In the genomic region with DNA sequence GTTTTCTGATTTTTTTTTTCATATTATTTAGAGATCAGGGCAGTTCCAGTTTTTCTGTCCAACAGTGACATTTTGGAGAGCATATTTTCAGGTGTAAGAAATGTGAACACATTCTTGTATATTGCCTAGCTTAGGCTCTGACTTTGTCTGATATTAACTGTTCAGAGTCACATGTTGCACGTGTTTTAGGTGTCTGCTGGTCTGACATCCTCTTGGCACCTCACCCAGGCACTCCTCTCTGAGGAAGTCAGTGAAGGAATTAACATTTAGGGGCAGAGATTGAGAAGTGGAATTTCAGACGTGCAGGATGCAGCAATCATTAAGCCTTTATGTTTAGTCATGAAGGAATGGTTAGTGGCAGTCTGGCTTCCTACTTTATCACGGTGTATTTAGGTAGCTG, we compare ENCODE assay signal across 9 mouse cellular contexts. TPM values are rescaled to one million over a fixed set of nuclear protein-coding genes. Genes with fewer than 3 reads are reported as not detected.
DNase-seq lines count a peak whose midpoint lies in the region; ATAC-seq and TF ChIP-seq lines count a peak whose summit lies in the region.
"Had no signal": no experiment of that assay in that cellular context is flagged by ENCODE, and none has a peak within 500 bp of the region (broad histone marks: within the 10 kb centered on the region; RNA-seq: fewer than 3 reads in every experiment).

No protein-coding gene starts in this region.

- H3K27me3 ChIP-seq in lung, embryonic 15.5 days: no peaks in the 10 kb centered on the region
- no peaks in the 10 kb centered on the region for H3K27me3 ChIP-seq in embryonic facial prominence, embryonic 14.5 days (replicated peaks; ENCODE audit: control insufficient read depth, insufficient read depth, low read length)
- no peaks in the 10 kb centered on the region for H3K27me3 ChIP-seq in intestine, postnatal 0 days (replicated peaks; ENCODE audit: control insufficient read depth, insufficient read depth, low read length)
- H3K27me3 ChIP-seq in neural tube, embryonic 14.5 days (ENCODE audit: control insufficient read depth, insufficient read depth, low read length): no peaks in the 10 kb centered on the region

- TF ChIP-seq CTCF in intestine, postnatal 0 days (IDR thresholded peaks at IDR 0.05; ENCODE audit: low read depth): no peak

- peaks cover 20% of the 10 kb centered on the region for H3K36me3 ChIP-seq in lung, embryonic 15.5 days
- peaks cover 20% of the 10 kb centered on the region for H3K36me3 ChIP-seq in embryonic facial prominence, embryonic 14.5 days (ENCODE audit: control insufficient read depth, insufficient read depth, low read length)
- peaks cover 13% of the 10 kb centered on the region for H3K36me3 ChIP-seq in intestine, postnatal 0 days (ENCODE audit: control insufficient read depth, insufficient read depth)
- peaks cover 6% of the 10 kb centered on the region; the same call in 1 of the 2 replicates for H3K36me3 ChIP-seq in neural tube, embryonic 14.5 days (ENCODE audit: control insufficient read depth, insufficient read depth, low read length)

- H3K4me1 ChIP-seq in lung, embryonic 15.5 days: peaks cover 6% of the 10 kb centered on the region; the same call in 1 of the 2 replicates
- H3K4me1 ChIP-seq in embryonic facial prominence, embryonic 14.5 days (ENCODE audit: control insufficient read depth, insufficient read depth, low read length): peaks cover 6% of the 10 kb centered on the region; the same call in 1 of the 2 replicates
- H3K4me1 ChIP-seq in intestine, postnatal 0 days (replicated peaks; ENCODE audit: control insufficient read depth, insufficient read depth, low read length): no peaks in the 10 kb centered on the region; the same call in 1 of the 2 replicates
- 0 out of 2 replicates have a peak, but pooled peaks cover 8% of the 10 kb centered on the region for H3K4me1 ChIP-seq in neural tube, embryonic 14.5 days (ENCODE audit: control insufficient read depth, insufficient read depth, low read length)

- no peak overlapping the region for H3K9ac ChIP-seq in lung, embryonic 15.5 days
- no peak overlapping the region for H3K9ac ChIP-seq in embryonic facial prominence, embryonic 14.5 days (ENCODE audit: low read depth, low read length)
- no peak overlapping the region for H3K9ac ChIP-seq in intestine, postnatal 0 days (ENCODE audit: low read depth, low read length)
- H3K9ac ChIP-seq in neural tube, embryonic 14.5 days (replicated peaks; ENCODE audit: low read depth, low read length): no peak overlapping the region

- H3K4me3 ChIP-seq in lung, embryonic 15.5 days: peak overlapping the region; percentile 67; the same call in 1 of the 2 replicates
- peak overlapping the region; percentile 78 for H3K4me3 ChIP-seq in embryonic facial prominence, embryonic 14.5 days (ENCODE audit: low read depth, low read length)
- H3K4me3 ChIP-seq in intestine, postnatal 0 days (ENCODE audit: low read depth, low read length): no peak overlapping the region
- H3K4me3 ChIP-seq in neural tube, embryonic 14.5 days (ENCODE audit: low read depth, low read length): peak overlapping the region; percentile 88; the same call in 1 of the 2 replicates

- no peak for DNase-seq in lung, postnatal 25 days (ENCODE audit: low spot score)
- DNase-seq in embryonic facial prominence, embryonic 14.5 days (ENCODE audit: low spot score): no peak
- DNase-seq in left cerebral cortex, adult 18-20 months (ENCODE audit: low spot score in 2 of 2): no peak
- no peak for DNase-seq in frontal cortex, postnatal 25 days (ENCODE audit: low spot score in 2 of 2)
- no peak for DNase-seq in embryo, embryonic 10 days (ENCODE audit: low spot score)
- DNase-seq: left cerebral cortex, postnatal 4 days had no signal

- H3K4me2 ChIP-seq in lung, embryonic 15.5 days: peak overlapping the region; percentile 57
- H3K4me2 ChIP-seq in embryonic facial prominence, embryonic 14.5 days (ENCODE audit: low read depth, low read length): peak overlapping the region; percentile 65
- peak overlapping the region; percentile 67; the same call in 1 of the 2 replicates for H3K4me2 ChIP-seq in intestine, postnatal 0 days (replicated peaks; ENCODE audit: low read depth)
- H3K4me2 ChIP-seq in neural tube, embryonic 14.5 days (ENCODE audit: low read depth, low read length): peak overlapping the region; percentile 11; the same call in 1 of the 2 replicates

- H3K27ac ChIP-seq in lung, embryonic 15.5 days: no peak overlapping the region
- no peak overlapping the region for H3K27ac ChIP-seq in embryonic facial prominence, embryonic 14.5 days (replicated peaks; ENCODE audit: low read depth, low read length)
- no peak overlapping the region for H3K27ac ChIP-seq in intestine, postnatal 0 days (ENCODE audit: low read depth, low read length)
- no peak overlapping the region for H3K27ac ChIP-seq in neural tube, embryonic 14.5 days (ENCODE audit: low read depth, low read length)

- no peaks in the 10 kb centered on the region for H3K9me3 ChIP-seq in lung, embryonic 15.5 days
- no peaks in the 10 kb centered on the region for H3K9me3 ChIP-seq in embryonic facial prominence, embryonic 14.5 days (ENCODE audit: control insufficient read depth, low read length)
- H3K9me3 ChIP-seq in intestine, postnatal 0 days (ENCODE audit: control insufficient read depth): no peaks in the 10 kb centered on the region
- no peaks in the 10 kb centered on the region for H3K9me3 ChIP-seq in neural tube, embryonic 14.5 days (ENCODE audit: control insufficient read depth, low read length)

- ATAC-seq in lung, embryonic 15.5 days (ENCODE audit: borderline replicate concordance, extremely low read depth, low FRiP score, low TSS enrichment): no peak
- ATAC-seq in embryonic facial prominence, embryonic 14.5 days (ENCODE audit: low read depth): no peak
- no peak for ATAC-seq in intestine, postnatal 0 days
- ATAC-seq in neural tube, embryonic 14.5 days (ENCODE audit: low read depth): no peak

- 39% methylated on average over 3 of the region's 3 CpGs for WGBS in lung, embryonic 15.5 days
- 59% methylated on average over 3 of the region's 3 CpGs for WGBS in embryonic facial prominence, embryonic 14.5 days
- 31% methylated on average over 3 of the region's 3 CpGs for WGBS in intestine, postnatal 0 days
- WGBS in neural tube, embryonic 14.5 days: 69% methylated on average over 3 of the region's 3 CpGs

RNA-seq across cellular contexts. Expression of a gene that starts 22.8 kb away (rescaled TPM):
- 54.8 and 57.2 TPM in 2 replicates for polyA plus RNA-seq in lung, embryonic 15.5 days (2015; fragmentation: Nextera tagmentation; extraction: Ambion mirVana)
- polyA plus RNA-seq in embryonic facial prominence, embryonic 14.5 days (2014; fragmentation: Nextera tagmentation; extraction: Ambion mirVana): 41.8 and 43.4 TPM in 2 replicates
- polyA plus RNA-seq in intestine, postnatal 0 days (2015; fragmentation: Nextera tagmentation; extraction: Ambion mirVana): 13.0 and 13.8 TPM in 2 replicates
- 57.1 and 58.7 TPM in 2 replicates for polyA plus RNA-seq in neural tube, embryonic 14.5 days (2014; fragmentation: Nextera tagmentation; extraction: Ambion mirVana)
- 10 to 100 TPM; 15.8 to 17.1 TPM for total RNA-seq in left cerebral cortex, adult 18-20 months (2021)

RNA-seq across cellular contexts. Expression of a gene that starts 23.0 kb away (rescaled TPM):
- 14.7 and 15.5 TPM in 2 replicates for polyA plus RNA-seq in lung, embryonic 15.5 days (2015; fragmentation: Nextera tagmentation; extraction: Ambion mirVana)
- 18.1 and 19.3 TPM in 2 replicates for polyA plus RNA-seq in embryonic facial prominence, embryonic 14.5 days (2014; fragmentation: Nextera tagmentation; extraction: Ambion mirVana)
- polyA plus RNA-seq in intestine, postnatal 0 days (2015; fragmentation: Nextera tagmentation; extraction: Ambion mirVana): 11.3 TPM in 2 replicates
- polyA plus RNA-seq in neural tube, embryonic 14.5 days (2014; fragmentation: Nextera tagmentation; extraction: Ambion mirVana): 20.6 and 22.4 TPM in 2 replicates
- 10 to 100 TPM; 21.2 to 24.7 TPM for total RNA-seq in left cerebral cortex, adult 18-20 months (2021)

RNA-seq across cellular contexts. Expression of a gene that starts 58.7 kb away (rescaled TPM):
- polyA plus RNA-seq in lung, embryonic 15.5 days (2015; fragmentation: Nextera tagmentation; extraction: Ambion mirVana): 76.0 and 76.2 TPM in 2 replicates
- 61.2 and 67.6 TPM in 2 replicates for polyA plus RNA-seq in embryonic facial prominence, embryonic 14.5 days (2014; fragmentation: Nextera tagmentation; extraction: Ambion mirVana)
- polyA plus RNA-seq in intestine, postnatal 0 days (2015; fragmentation: Nextera tagmentation; extraction: Ambion mirVana): 38.9 and 41.0 TPM in 2 replicates
- 95.0 and 101 TPM in 2 replicates for polyA plus RNA-seq in neural tube, embryonic 14.5 days (2014; fragmentation: Nextera tagmentation; extraction: Ambion mirVana)
- 100 to 1,000 TPM; 412 to 413 TPM for total RNA-seq in left cerebral cortex, adult 18-20 months (2021)

Comparison
In these comparisons a context has a peak if more than half of its experiments do, and no peak if none do; other contexts are left out.
1. H3K4me2 ChIP-seq: peak in every context shown above with its lines; median percentile 67 in intestine, postnatal 0 days; 65 in embryonic facial prominence, embryonic 14.5 days; 57 in lung, embryonic 15.5 days; 11 in neural tube, embryonic 14.5 days.